Mouse (Mus musculus): ENCODE data around the gene Hoxc11.

DNA sequence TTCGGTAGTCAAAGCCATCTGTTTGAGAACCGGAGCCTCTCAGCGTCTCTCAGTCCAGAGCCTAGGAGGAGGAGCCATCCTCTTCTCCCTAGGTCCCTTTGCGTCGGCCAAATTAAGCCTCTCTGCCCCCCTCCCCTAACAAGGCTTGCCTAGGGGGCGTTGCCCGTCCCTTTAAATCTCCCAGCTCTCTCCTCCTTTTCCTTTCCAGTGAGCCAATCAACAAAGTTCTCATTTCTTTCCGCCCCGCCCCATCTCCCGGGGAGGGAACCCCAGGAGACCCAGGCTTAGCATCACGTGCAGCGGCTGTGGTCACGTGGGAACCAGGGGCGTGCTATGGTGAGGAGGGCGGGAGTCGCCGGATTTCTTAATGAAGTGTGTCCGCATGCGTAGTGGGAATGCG is 33.6 kb upstream of the Hoxc11 start:
- no peak for TF ChIP-seq CTCF (conservative IDR thresholded peaks at IDR 0.05; ENCODE audit: low read length)
- no peak for TF ChIP-seq POU5F1 (IDR thresholded peaks at IDR 0.05; ENCODE audit: borderline replicate concordance, low read length)

Data from E14TG2a.4 (cell line).